Mouse (Mus musculus) MEL (cell line): ENCODE data around the gene Keg1. TPM values are rescaled to one million over a fixed set of nuclear protein-coding genes. Genes with fewer than 3 reads are reported as not detected.
"Not testable (repeated sequence)": the region's sequence is repeated elsewhere in the genome, so short reads cannot be mapped to it uniquely, and the experiment has no call there.

Experiments used
- DNase-seq: peaks from one replicate; pipeline ENCODE4 v3.0.0; 2011; ENCODE audit warnings: low read depth, low spot score
- H3K27ac ChIP-seq: 2 replicates; pipeline ENCODE4 v1.5.1; 2012; ENCODE audit warnings: low read depth, mild to moderate bottlenecking, control low read depth, low read length, moderate library complexity; ENCODE audit not compliant: control insufficient read depth
- H3K27me3 ChIP-seq, 2 experiments: fragments of 150-350 bp in 1 of 2; sonication (generic) in 1 of 2; 2 replicates each; pipeline ENCODE4 v1.6.1; 2012; ENCODE audit warnings: low read length in 2 of 2, mild to moderate bottlenecking in 2 of 2, improper control_type of control experiment in 1 of 2, moderate library complexity in 1 of 2; ENCODE audit not compliant: insufficient read depth in 2 of 2, control insufficient read depth in 1 of 2
- H3K36me3 ChIP-seq, 2 experiments: 2 replicates each; pipeline ENCODE4 v1.6.1; 2012 to 2014; ENCODE audit warnings: low read length in 2 of 2, improper control_type of control experiment in 1 of 2, inconsistent platforms in 1 of 2, mild to moderate bottlenecking in 1 of 2; ENCODE audit not compliant: insufficient read depth in 2 of 2, control insufficient read depth in 1 of 2
- H3K4me1 ChIP-seq, 2 experiments: fragments of 150-350 bp in 1 of 2; sonication (generic) in 1 of 2; 2 replicates each; pipeline ENCODE4 v1.6.1; 2012; ENCODE audit warnings: low read length in 2 of 2, improper control_type of control experiment in 1 of 2, mild to moderate bottlenecking in 1 of 2; ENCODE audit not compliant: insufficient read depth in 2 of 2, control insufficient read depth in 1 of 2
- H3K4me3 ChIP-seq, 2 experiments: fragments of 150-350 bp in 1 of 2; sonication (generic) in 1 of 2; 2 replicates each; pipeline ENCODE4 v1.5.1; 2012; ENCODE audit warnings: low read depth in 2 of 2, low read length in 2 of 2, mild to moderate bottlenecking in 2 of 2, moderate library complexity in 2 of 2, control low read depth in 1 of 2, improper control_type of control experiment in 1 of 2; ENCODE audit not compliant: control insufficient read depth in 1 of 2, insufficient read depth in 1 of 2
- H3K79me2 ChIP-seq: 2 replicates; pipeline ENCODE4 v1.6.1; 2012; ENCODE audit warnings: mild to moderate bottlenecking, low read length, moderate library complexity; ENCODE audit not compliant: control insufficient read depth, poor library complexity, insufficient read depth
- H3K9ac ChIP-seq: 2 replicates; pipeline ENCODE4 v1.6.1; 2012; ENCODE audit warnings: low read depth, mild to moderate bottlenecking, control low read depth, low read length, moderate library complexity; ENCODE audit not compliant: control insufficient read depth, poor library complexity, severe bottlenecking
- H3K9me3 ChIP-seq: fragments of 150-350 bp; sonication (generic); replicated peaks from 2 replicates; pipeline ENCODE4 v1.6.1; 2012; ENCODE audit warnings: mild to moderate bottlenecking, low read length, improper control_type of control experiment, moderate library complexity; ENCODE audit not compliant: insufficient read depth
- CHD1 ChIP-seq: IDR thresholded peaks from 2 replicates; pipeline ENCODE4 v1.6.1; 2012; ENCODE audit warnings: low read depth, mild to moderate bottlenecking, inconsistent platforms, low read length, improper control_type of control experiment
- CHD2 ChIP-seq: IDR thresholded peaks from 2 replicates; pipeline ENCODE4 v1.6.1; 2011; ENCODE audit warnings: low read length, improper control_type of control experiment
- CTCF ChIP-seq, 3 experiments: IDR thresholded peaks in 2 of 3; conservative IDR thresholded peaks in 1 of 3; 2 replicates each; pipeline ENCODE4 v1.5.1; 2011 to 2012; ENCODE audit warnings: low read length in 3 of 3, low read depth in 2 of 3, mild to moderate bottlenecking in 2 of 3, improper control_type of control experiment in 1 of 3, inconsistent platforms in 1 of 3, mixed read lengths in 1 of 3, moderate library complexity in 1 of 3; ENCODE audit not compliant: control insufficient read depth in 1 of 3, insufficient read depth in 1 of 3, poor library complexity in 1 of 3, severe bottlenecking in 1 of 3
- E2F4 ChIP-seq: IDR thresholded peaks from 2 replicates; pipeline ENCODE4 v1.6.1; 2011; ENCODE audit warnings: low read depth, low read length, improper control_type of control experiment, borderline replicate concordance
- ELF1 ChIP-seq: IDR thresholded peaks from 2 replicates; pipeline ENCODE4 v1.6.1; 2014; ENCODE audit warnings: low read depth, mild to moderate bottlenecking, inconsistent platforms, low read length, improper control_type of control experiment, moderate library complexity
- GATA1 ChIP-seq: IDR thresholded peaks from 2 replicates; pipeline ENCODE4 v1.6.1; 2011; ENCODE audit warnings: low read depth, low read length, improper control_type of control experiment
- KAT2A ChIP-seq: conservative IDR thresholded peaks from 2 replicates; pipeline ENCODE4 v1.6.1; 2012; ENCODE audit warnings: low read depth, low read length, improper control_type of control experiment, inconsistent platforms
- MAX ChIP-seq: IDR thresholded peaks from 2 replicates; pipeline ENCODE4 v1.6.1; 2011; ENCODE audit warnings: low read length, improper control_type of control experiment
- MAZ ChIP-seq: IDR thresholded peaks from 2 replicates; pipeline ENCODE4 v1.6.1; 2012; ENCODE audit warnings: low read depth, mild to moderate bottlenecking, inconsistent platforms, low read length, improper control_type of control experiment
- MEF2A ChIP-seq: IDR thresholded peaks from 2 replicates; pipeline ENCODE4 v1.6.1; 2014; ENCODE audit warnings: low read depth, mild to moderate bottlenecking, inconsistent platforms, low read length, improper control_type of control experiment; ENCODE audit not compliant: poor library complexity, insufficient replicate concordance, severe bottlenecking; ENCODE audit errors: extremely low read depth
- MYB ChIP-seq: IDR thresholded peaks from 2 replicates; pipeline ENCODE4 v1.6.1; 2011; ENCODE audit warnings: mild to moderate bottlenecking, low read depth, low read length, improper control_type of control experiment
- NELFE ChIP-seq: IDR thresholded peaks from 2 replicates; pipeline ENCODE4 v1.6.1; 2011; ENCODE audit warnings: low read depth, low read length, improper control_type of control experiment
- NRF1 ChIP-seq: IDR thresholded peaks from 2 replicates; pipeline ENCODE4 v1.6.1; 2014; ENCODE audit warnings: low read depth, mild to moderate bottlenecking, inconsistent platforms, low read length, improper control_type of control experiment, moderate library complexity; ENCODE audit not compliant: poor library complexity, insufficient read depth, severe bottlenecking
- POLR2AphosphoS5 ChIP-seq: IDR thresholded peaks from 2 replicates; pipeline ENCODE4 v1.6.1; 2012; ENCODE audit warnings: low read depth, borderline replicate concordance, mild to moderate bottlenecking, inconsistent platforms, low read length, moderate library complexity, mixed read lengths
- RAD21 ChIP-seq: IDR thresholded peaks from 2 replicates; pipeline ENCODE4 v1.6.1; 2011; ENCODE audit warnings: mild to moderate bottlenecking, low read depth, low read length, improper control_type of control experiment
- TAL1 ChIP-seq: IDR thresholded peaks from 2 replicates; pipeline ENCODE4 v1.6.1; 2012; ENCODE audit warnings: mild to moderate bottlenecking, inconsistent platforms, low read length, moderate library complexity, mixed read lengths
- USF1 ChIP-seq: IDR thresholded peaks from 2 replicates; pipeline ENCODE4 v1.6.1; 2014; ENCODE audit warnings: low read depth, mild to moderate bottlenecking, inconsistent platforms, low read length, improper control_type of control experiment, moderate library complexity
- USF2 ChIP-seq, 2 experiments: IDR thresholded peaks; 2 replicates each; pipeline ENCODE4 v1.6.1; 2011 to 2012; ENCODE audit warnings: improper control_type of control experiment in 2 of 2, low read length in 2 of 2, borderline replicate concordance in 1 of 2, inconsistent platforms in 1 of 2, low read depth in 1 of 2, mild to moderate bottlenecking in 1 of 2; ENCODE audit not compliant: insufficient read depth in 1 of 2
- ZMIZ1 ChIP-seq: IDR thresholded peaks from 2 replicates; pipeline ENCODE4 v1.6.1; 2012; ENCODE audit warnings: low read depth, mild to moderate bottlenecking, inconsistent platforms, low read length, improper control_type of control experiment, moderate library complexity
- ZNF384 ChIP-seq: IDR thresholded peaks from 2 replicates; pipeline ENCODE4 v1.6.1; 2012; ENCODE audit warnings: low read depth, mild to moderate bottlenecking, inconsistent platforms, low read length, improper control_type of control experiment
- polyA plus RNA-seq, 2 experiments: library from polyadenylated mRNA; stranded (reverse) in 1 of 2; unstranded in 1 of 2; fragments of >175 nt in 1 of 2; fragments of >200 nt in 1 of 2; gene quantifications; 2 replicates each; pipeline versions ENCODE4 v1.2.1 to v1.2.4; 2012; ENCODE audit warnings: low replicate concordance in 2 of 2, low read depth in 1 of 2; ENCODE audit not compliant: insufficient read length in 2 of 2, insufficient read depth in 1 of 2, missing spikeins in 1 of 2
- total RNA-seq: library from RNA; depleted of rRNA; stranded (reverse); fragments of 300-350 nt; gene quantifications from 2 replicates; pipeline ENCODE4 v1.2.3, GENCODE M21; 2012; rRNA removed

Gene Keg1
- total RNA-seq (not detected in 2 replicates), polyA plus RNA-seq (not detected)

DNA sequence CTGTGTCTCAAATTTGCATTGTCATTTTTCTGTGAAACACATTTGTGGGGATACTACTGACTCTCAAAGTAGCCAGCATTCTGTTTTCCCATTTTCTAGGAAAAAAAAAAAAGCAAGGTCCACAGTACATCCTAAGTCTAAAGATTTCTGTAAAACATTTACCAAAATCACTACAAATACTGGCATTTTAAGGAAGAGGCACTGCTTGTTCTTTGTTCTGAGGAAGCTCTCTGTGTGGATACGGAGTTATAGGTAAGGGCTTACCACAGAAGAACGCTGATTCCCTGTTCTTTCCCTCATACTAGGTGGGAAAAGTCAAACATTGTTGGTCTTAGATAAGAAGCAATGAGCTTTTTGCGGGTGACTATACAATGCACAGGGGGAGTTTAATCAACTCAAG, at the start of gene Keg1:
Gene Keg1 (plus strand): TSS at position 197 of the 400 bp plus-strand sequence.
- no peak within 1 kb of the TSS for H3K4me3 ChIP-seq
- TF ChIP-seq MEF2A = no peak
- TF ChIP-seq MAX = no peak
- no peak for TF ChIP-seq NRF1
- no peak for TF ChIP-seq CTCF (IDR thresholded peaks at IDR 0.05 in 2 of 3, conservative IDR thresholded peaks at IDR 0.05 in 1 of 3; ENCODE audit: control insufficient read depth in 1 of 3, insufficient read depth in 1 of 3, low read depth in 2 of 3, low read length in 3 of 3, poor library complexity in 1 of 3, severe bottlenecking in 1 of 3)
- no peak for TF ChIP-seq TAL1
- TF ChIP-seq NELFE = no peak
- TF ChIP-seq, all 39 proteins: peak for 0
- H3K27ac ChIP-seq = no peak within 1 kb of the TSS
- H3K79me2 ChIP-seq = no peaks in the 10 kb centered on the region
- no peaks in the 10 kb centered on the region for H3K36me3 ChIP-seq
- no peaks in the 10 kb centered on the region for H3K4me1 ChIP-seq
- H3K9ac ChIP-seq = no peak within 1 kb of the TSS
- H3K9me3 ChIP-seq = no peaks in the 10 kb centered on the region
- H3K27me3 ChIP-seq = peaks cover 0 to 3% of the 10 kb centered on the region in 2 experiments; a peak in 3 of 4 replicates
- no peak for DNase-seq

DNA sequence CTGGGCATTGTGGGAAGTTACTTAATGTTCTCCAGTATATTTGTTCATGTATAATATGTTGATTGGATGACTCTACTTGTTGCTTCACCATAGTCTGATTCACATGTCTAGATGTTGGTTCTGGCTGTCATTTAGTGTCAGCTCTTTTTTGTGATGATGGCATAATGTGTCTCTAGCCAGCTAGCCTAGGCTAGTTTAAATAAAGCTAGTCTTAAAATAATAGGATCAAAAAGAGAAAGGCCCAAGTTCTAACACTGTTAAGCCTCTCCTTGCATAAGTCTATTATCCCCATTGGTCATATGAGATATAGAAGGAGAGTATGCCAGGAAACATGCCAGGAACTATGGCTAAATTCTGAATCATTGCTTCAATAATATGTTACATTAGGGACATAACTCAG, 46.1 kb upstream of the Keg1 start:
- no peaks in the 10 kb centered on the region for H3K79me2 ChIP-seq
- TF ChIP-seq E2F4 (no peak), CHD1 (no peak), NRF1 (no peak), MYB (no peak), MEF2A (no peak), GATA1 (no peak)
- H3K9ac ChIP-seq = no peak overlapping the region
- no peaks in the 10 kb centered on the region for H3K4me1 ChIP-seq
- no peaks in the 10 kb centered on the region for H3K9me3 ChIP-seq
- no peak overlapping the region for H3K4me3 ChIP-seq
- H3K27me3 ChIP-seq = peaks cover 0 to 1% of the 10 kb centered on the region in 2 experiments; a peak in 2 of 4 replicates
- H3K27ac ChIP-seq = no peak overlapping the region
- no peaks in the 10 kb centered on the region for H3K36me3 ChIP-seq
- no peak for DNase-seq

DNA sequence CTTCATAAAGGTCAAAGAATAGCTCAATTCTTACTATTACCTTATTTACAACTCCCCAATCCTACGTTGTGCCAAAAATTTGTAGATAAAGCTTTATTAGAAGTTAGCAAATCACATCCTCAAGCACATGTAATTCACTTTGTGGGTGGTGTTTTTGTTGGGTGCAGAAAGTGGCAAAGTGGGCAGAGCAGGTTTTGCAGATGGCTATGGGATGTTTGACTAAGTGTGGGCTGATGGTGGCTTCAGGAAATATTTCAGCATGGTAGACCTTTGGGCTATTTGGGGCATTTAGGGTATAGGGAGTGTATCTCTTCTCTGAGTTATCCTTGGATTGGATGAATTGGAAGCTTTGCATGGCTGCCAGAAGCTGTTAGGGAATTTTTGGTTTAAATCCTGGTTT, 29.4 kb upstream of the Keg1 start:
- DNase-seq = no peak

DNA sequence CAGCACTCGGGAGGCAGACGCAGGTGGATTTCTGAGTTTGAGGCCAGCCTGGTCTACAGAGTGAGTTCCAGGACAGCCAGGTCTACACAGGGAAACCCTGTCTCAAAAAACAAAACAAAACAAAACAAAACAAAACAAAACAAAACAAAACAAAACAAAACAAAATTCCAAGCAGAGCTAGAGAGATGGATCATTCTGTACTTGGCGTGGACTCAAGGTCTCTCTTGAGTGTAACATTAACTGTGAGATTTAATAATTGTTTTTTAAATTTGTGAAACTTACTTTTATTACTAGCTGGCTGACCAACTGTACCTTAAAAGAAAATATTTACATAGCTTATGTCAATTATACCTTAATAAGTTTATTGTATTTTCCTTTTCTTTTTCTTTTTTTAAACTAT, 27.0 kb upstream of the Keg1 start:
- H3K9ac ChIP-seq, H3K27ac ChIP-seq, H3K4me1 ChIP-seq, H3K79me2 ChIP-seq, H3K27me3 ChIP-seq, H3K4me3 ChIP-seq, DNase-seq, H3K9me3 ChIP-seq, H3K36me3 ChIP-seq: not testable (repeated sequence)

More for the DNA sequence above, 29.4 kb upstream of the Keg1 start:
- Histone ChIP-seq H3K9ac (no peak overlapping the region), H3K36me3 (no peaks in the 10 kb centered on the region), H3K79me2 (no peaks in the 10 kb centered on the region), H3K9me3 (no peaks in the 10 kb centered on the region), H3K4me1 (no peaks in the 10 kb centered on the region), H3K4me3 (no peak overlapping the region), H3K27me3 (peaks cover 0 to 2% of the 10 kb centered on the region in 2 experiments; a peak in 2 of 4 replicates), H3K27ac (no peak overlapping the region)
- TF ChIP-seq CHD2 (no peak), E2F4 (no peak), MAX (no peak), MAZ (no peak), ZNF384 (no peak), POLR2AphosphoS5 (no peak), USF1 (no peak), RAD21 (no peak), KAT2A (no peak), ZMIZ1 (no peak), CTCF (IDR thresholded peaks at IDR 0.05 in 2 of 3, conservative IDR thresholded peaks at IDR 0.05 in 1 of 3; ENCODE audit: control insufficient read depth in 1 of 3, insufficient read depth in 1 of 3, low read depth in 2 of 3, low read length in 3 of 3, poor library complexity in 1 of 3, severe bottlenecking in 1 of 3) (no peak), USF2 (IDR thresholded peaks at IDR 0.05; ENCODE audit: borderline replicate concordance in 1 of 2, insufficient read depth in 1 of 2, low read depth in 1 of 2, low read length in 2 of 2) (no peak), ELF1 (no peak), TAL1 (no peak)
